Mouse (Mus musculus): Measurements from ENCODE around the gene Vmn1r56.
"Not testable (repeated sequence)": the region's sequence is repeated elsewhere in the genome, so short reads cannot be mapped to it uniquely, and the experiment has no call there.

Gene Vmn1r56

GRCm38 (mm10) chr7:5196647-5197046 is at the start of gene Vmn1r56:
Vmn1r56 (minus strand) TSS chr7:5196747.
- not testable (repeated sequence) for DNase-seq

GRCm38 (mm10) chr7:5218193-5218592 is 21.6 kb upstream of the Vmn1r56 start, which contains the start of gene Vmn1r57:
Vmn1r57 (plus strand) TSS chr7:5218493.
- DNase-seq: not testable (repeated sequence)

- not testable (repeated sequence) for DNase-seq
Measured at GRCm38 (mm10) chr7:5149570-5149969, 47.0 kb downstream of the Vmn1r56 start, which contains the start of gene Vmn1r55. Vmn1r55 (minus strand) TSS chr7:5149670.
